Mouse (Mus musculus) heart, postnatal 14 days (tissue): ENCODE measurements at regions not wholly inside any gene's neighbourhood (a gene's known extent, or its start where the extent isn't known, plus 50 kb on each side); places are given as distances from the start of the nearest gene placed in this dataset.
"Not testable (repeated sequence)": the region's sequence is repeated elsewhere in the genome, so short reads cannot be mapped to it uniquely, and the experiment has no call there.

Source experiments
- DNase-seq, 2 experiments: peaks; one replicate each; pipeline ENCODE4 v3.0.0; 2021 to 2022
- intact Hi-C: fragments of 180-260 bp; cut with DNase I; formaldehyde crosslinking; loops from one replicate; pipeline ENCODE4 v1.15.1; 2025
- microRNA-seq, 2 experiments: library from miRNA; unstranded; fragments of <30 nt; microRNA quantifications; one replicate each; pipeline ENCODE4 v1.2.0; 2021 to 2022

GRCm38 (mm10) chr13:61805300-61805699 is 235.4 kb upstream of the Cts3 start:
- DNase-seq, intact Hi-C loops: not testable (repeated sequence)

DNA sequence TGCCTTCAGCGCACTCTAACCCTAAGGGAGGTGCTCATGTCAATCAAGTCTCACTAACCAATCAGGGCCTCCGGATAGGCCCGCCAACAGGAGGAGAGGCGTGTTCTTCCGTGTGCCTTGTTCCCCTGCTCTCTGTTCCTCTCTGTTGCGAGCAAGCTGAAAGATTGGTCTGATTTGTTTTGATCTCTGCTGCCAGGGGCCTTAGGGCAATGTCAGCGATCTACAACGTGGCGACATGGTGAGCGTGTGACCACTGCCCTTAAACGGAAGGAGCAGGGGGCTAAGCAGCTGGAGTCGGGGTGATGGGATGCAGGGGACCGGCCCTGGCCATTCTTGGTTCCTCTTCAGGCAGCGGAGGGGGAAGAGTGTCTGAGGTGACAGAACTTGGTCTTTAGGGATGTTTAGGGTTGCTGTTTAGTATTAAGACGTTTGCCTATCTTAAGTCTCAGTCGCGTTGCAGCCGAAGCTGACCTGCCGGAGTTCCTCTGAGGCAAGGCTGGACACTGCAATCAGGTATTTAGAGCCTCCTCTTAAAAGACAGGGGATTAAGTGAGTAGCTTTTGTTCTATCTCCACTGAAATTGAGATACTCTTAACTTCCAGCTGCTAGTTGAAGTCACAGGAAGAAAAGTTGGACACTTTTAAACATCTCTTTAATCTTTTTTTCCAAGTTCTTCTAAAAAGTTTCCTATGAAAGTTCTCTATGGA is 234.4 kb upstream of the Cts3 start:
- intact Hi-C loops, result not testable (repeated sequence)
- DNase-seq, result peak; percentile 30 to 39

DNA sequence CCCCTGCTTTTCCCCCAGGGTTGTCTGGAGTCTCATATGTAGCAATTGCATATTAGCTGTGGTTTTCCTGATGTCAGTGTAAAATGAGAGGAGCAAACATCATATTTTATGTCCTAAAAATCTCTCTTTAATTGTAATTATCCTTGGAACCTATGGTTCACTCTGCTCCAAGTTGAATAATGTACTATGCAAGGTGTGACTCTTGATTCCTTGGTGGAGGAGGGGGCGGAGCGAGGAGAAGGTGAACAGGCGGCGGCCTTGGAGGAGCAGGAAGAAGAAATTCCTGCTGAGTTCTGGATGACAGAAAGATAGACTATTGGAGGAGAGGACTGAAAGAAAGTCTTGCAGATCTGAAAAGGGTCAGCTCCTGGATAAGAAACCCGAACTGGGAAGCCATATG is 233.8 kb upstream of the Cts3 start:
- DNase-seq, intact Hi-C loops: not testable (repeated sequence)

DNA sequence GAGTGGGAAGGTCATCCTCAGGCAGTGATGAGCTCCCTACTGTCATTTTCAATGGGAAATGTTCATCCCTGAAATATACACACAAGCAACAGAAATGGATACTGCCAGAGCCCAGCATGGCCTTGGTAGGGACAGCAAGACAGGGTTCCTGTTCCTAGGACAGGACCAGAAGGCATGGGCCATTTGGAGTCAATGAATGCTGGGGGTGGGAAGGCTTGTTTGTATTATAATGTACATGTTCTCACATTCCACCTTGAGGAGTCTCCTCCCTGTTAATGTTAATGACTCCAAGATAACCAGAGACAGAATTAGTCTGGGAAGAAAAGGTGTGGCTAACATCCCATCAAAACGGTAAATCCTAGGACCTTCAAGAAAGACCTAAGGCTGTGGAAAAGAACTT is 193.5 kb upstream of the Cts3 start:
- intact Hi-C loops, DNase-seq: not testable (repeated sequence)

Small RNAs in the stretch of these regions (microRNA-seq; reads per million reads assigned to microRNA genes)
- gene Gm23739, result 0 reads per million in 2 experiments
